Mouse (Mus musculus): Measurements from ENCODE around the gene Hspbp1. TPM values are rescaled to one million over a fixed set of nuclear protein-coding genes. Genes with fewer than 3 reads are reported as not detected.

Hspbp1 gene
- polyA plus RNA-seq, 1 experiment from 2014 or later, result 123 TPM

- no peaks in the 10 kb centered on the region for H3K9me3 ChIP-seq (replicated peaks)
- WGBS, result 77% methylated on average over 6 of the region's 6 CpGs
- H3K36me3 ChIP-seq, result peaks cover 65% of the 10 kb centered on the region
- no peaks in the 10 kb centered on the region for H3K27me3 ChIP-seq (ENCODE audit: low read depth, poor library complexity, severe bottlenecking)
- no peak for DNase-seq (ENCODE audit: low spot score)
- no peak overlapping the region for H3K4me3 ChIP-seq
- no peaks in the 10 kb centered on the region for H3K4me1 ChIP-seq
- H3K27ac ChIP-seq, result no peak overlapping the region
Measured at GRCm38 (mm10) chr7:4647291-4647690, 37.6 kb downstream of the Hspbp1 start.

- peaks cover 65% of the 10 kb centered on the region for H3K36me3 ChIP-seq
- no peaks in the 10 kb centered on the region for H3K27me3 ChIP-seq (ENCODE audit: low read depth, poor library complexity, severe bottlenecking)
- H3K27ac ChIP-seq, result no peak overlapping the region
- no peak for DNase-seq (ENCODE audit: low spot score)
- no peak overlapping the region for H3K4me3 ChIP-seq
- H3K4me1 ChIP-seq, result no peaks in the 10 kb centered on the region
- 89% methylated on average over 3 of the region's 3 CpGs for WGBS
- no peaks in the 10 kb centered on the region for H3K9me3 ChIP-seq (replicated peaks)
Measured at GRCm38 (mm10) chr7:4646806-4647205, 38.1 kb downstream of the Hspbp1 start.

- H3K27ac ChIP-seq, result no peak overlapping the region
- DNase-seq (ENCODE audit: low spot score), result no peak
- no peak overlapping the region for H3K4me3 ChIP-seq
- no peaks in the 10 kb centered on the region for H3K4me1 ChIP-seq
- H3K27me3 ChIP-seq (ENCODE audit: low read depth, poor library complexity, severe bottlenecking), result no peaks in the 10 kb centered on the region
- peaks cover 92% of the 10 kb centered on the region for H3K36me3 ChIP-seq
- WGBS, result 94% methylated on average over 6 of the region's 6 CpGs
- no peaks in the 10 kb centered on the region for H3K9me3 ChIP-seq (replicated peaks)
Measured at GRCm38 (mm10) chr7:4643225-4643624, 41.6 kb downstream of the Hspbp1 start.

- H3K36me3 ChIP-seq, result peaks cover 99% of the 10 kb centered on the region
- H3K27ac ChIP-seq, result no peak overlapping the region
- H3K4me1 ChIP-seq, result no peaks in the 10 kb centered on the region
- H3K4me3 ChIP-seq, result no peak overlapping the region
- no peak for DNase-seq (ENCODE audit: low spot score)
- 94% methylated on average over 7 of the region's 7 CpGs for WGBS
- H3K9me3 ChIP-seq (replicated peaks), result no peaks in the 10 kb centered on the region
- H3K27me3 ChIP-seq (ENCODE audit: low read depth, poor library complexity, severe bottlenecking), result no peaks in the 10 kb centered on the region
Measured at GRCm38 (mm10) chr7:4641956-4642355, 42.9 kb downstream of the Hspbp1 start.

GRCm38 (mm10) chr7:4641155-4641554, 43.7 kb downstream of the Hspbp1 start:
- Histone ChIP-seq H3K4me3 (no peak overlapping the region), H3K9me3 (replicated peaks) (no peaks in the 10 kb centered on the region), H3K4me1 (no peaks in the 10 kb centered on the region), H3K36me3 (peaks cover 100% of the 10 kb centered on the region), H3K27me3 (ENCODE audit: low read depth, poor library complexity, severe bottlenecking) (no peaks in the 10 kb centered on the region), H3K27ac (no peak overlapping the region)
- no peak for DNase-seq (ENCODE audit: low spot score)
- WGBS, result 86% methylated on average over 11 of the region's 11 CpGs

GRCm38 (mm10) chr7:4636179-4636578, 48.7 kb downstream of the Hspbp1 start:
- Histone ChIP-seq H3K9me3 (replicated peaks) (no peaks in the 10 kb centered on the region), H3K27me3 (ENCODE audit: low read depth, poor library complexity, severe bottlenecking) (no peaks in the 10 kb centered on the region), H3K4me3 (no peak overlapping the region), H3K4me1 (no peaks in the 10 kb centered on the region), H3K36me3 (peaks cover 96% of the 10 kb centered on the region), H3K27ac (no peak overlapping the region)
- no peak for DNase-seq (ENCODE audit: low spot score)
- 88% methylated on average over 4 of the region's 4 CpGs for WGBS

- H3K36me3 ChIP-seq, result peaks cover 78% of the 10 kb centered on the region
- WGBS, result 94% methylated on average over 4 of the region's 4 CpGs
- no peaks in the 10 kb centered on the region for H3K27me3 ChIP-seq (ENCODE audit: low read depth, poor library complexity, severe bottlenecking)
Measured at GRCm38 (mm10) chr7:4631031-4631430, 53.8 kb downstream of the Hspbp1 start, which contains the start of gene Tmem86b. Tmem86b (minus strand) TSS chr7:4631422.

GRCm38 (mm10) chr7:4630198-4630597, 54.7 kb downstream of the Hspbp1 start:
- no peak for DNase-seq (ENCODE audit: low spot score)

More at GRCm38 (mm10) chr7:4631031-4631430, 53.8 kb downstream of the Hspbp1 start, which contains the start of gene Tmem86b:
- H3K4me1 ChIP-seq, result no peaks in the 10 kb centered on the region
- no peak within 1 kb of the TSS for H3K27ac ChIP-seq
- H3K9me3 ChIP-seq (replicated peaks), result no peaks in the 10 kb centered on the region
- no peak for DNase-seq (ENCODE audit: low spot score)
- no peak within 1 kb of the TSS for H3K4me3 ChIP-seq

GRCm38 (mm10) chr7:4629586-4629985, 55.3 kb downstream of the Hspbp1 start:
- WGBS, result 88% methylated on average over 5 of the region's 5 CpGs
- H3K27me3 ChIP-seq (ENCODE audit: low read depth, poor library complexity, severe bottlenecking), result no peaks in the 10 kb centered on the region
- no peaks in the 10 kb centered on the region for H3K4me1 ChIP-seq
- DNase-seq (ENCODE audit: low spot score), result no peak
- H3K36me3 ChIP-seq, result peaks cover 66% of the 10 kb centered on the region
- H3K27ac ChIP-seq, result no peak overlapping the region
- H3K4me3 ChIP-seq, result no peak overlapping the region
- H3K9me3 ChIP-seq (replicated peaks), result no peaks in the 10 kb centered on the region

More at GRCm38 (mm10) chr7:4630198-4630597, 54.7 kb downstream of the Hspbp1 start:
- 100% methylated on average over 1 of the region's 1 CpGs for WGBS
- Histone ChIP-seq H3K4me1 (no peaks in the 10 kb centered on the region), H3K4me3 (no peak overlapping the region), H3K9me3 (replicated peaks) (no peaks in the 10 kb centered on the region), H3K27ac (no peak overlapping the region), H3K27me3 (ENCODE audit: low read depth, poor library complexity, severe bottlenecking) (no peaks in the 10 kb centered on the region), H3K36me3 (peaks cover 71% of the 10 kb centered on the region)

GRCm38 (mm10) chr7:4625928-4626327, 58.9 kb downstream of the Hspbp1 start:
- Histone ChIP-seq H3K4me3 (no peak overlapping the region), H3K4me1 (no peaks in the 10 kb centered on the region), H3K27me3 (ENCODE audit: low read depth, poor library complexity, severe bottlenecking) (no peaks in the 10 kb centered on the region), H3K36me3 (peaks cover 31% of the 10 kb centered on the region), H3K27ac (no peak overlapping the region), H3K9me3 (replicated peaks) (no peaks in the 10 kb centered on the region)
- 96% methylated on average over 2 of the region's 2 CpGs for WGBS
- DNase-seq (ENCODE audit: low spot score), result no peak

GRCm38 (mm10) chr7:4624343-4624742, 60.5 kb downstream of the Hspbp1 start:
- H3K4me1 ChIP-seq, result no peaks in the 10 kb centered on the region
- no peak overlapping the region for H3K27ac ChIP-seq
- H3K4me3 ChIP-seq, result no peak overlapping the region
- WGBS, result 33% methylated on average over 1 of the region's 1 CpGs
- no peak for DNase-seq (ENCODE audit: low spot score)
- peaks cover 15% of the 10 kb centered on the region for H3K36me3 ChIP-seq
- no peaks in the 10 kb centered on the region for H3K27me3 ChIP-seq (ENCODE audit: low read depth, poor library complexity, severe bottlenecking)
- no peaks in the 10 kb centered on the region for H3K9me3 ChIP-seq (replicated peaks)

GRCm38 (mm10) chr7:4623544-4624189, 61.2 kb downstream of the Hspbp1 start:
- H3K27me3 ChIP-seq (ENCODE audit: low read depth, poor library complexity, severe bottlenecking), result no peaks in the 10 kb centered on the region
- H3K36me3 ChIP-seq, result peaks cover 8% of the 10 kb centered on the region
- H3K9me3 ChIP-seq (replicated peaks), result no peaks in the 10 kb centered on the region
- peak; percentile 47 for DNase-seq (ENCODE audit: low spot score)
- no peak overlapping the region for H3K27ac ChIP-seq
- WGBS, result 33% methylated on average over 4 of the region's 4 CpGs
- no peak overlapping the region for H3K4me3 ChIP-seq
- H3K4me1 ChIP-seq, result no peaks in the 10 kb centered on the region

GRCm38 (mm10) chr7:4619979-4620378, 64.9 kb downstream of the Hspbp1 start:
- H3K36me3 ChIP-seq, result no peaks in the 10 kb centered on the region
- H3K4me1 ChIP-seq, result no peaks in the 10 kb centered on the region
- H3K27me3 ChIP-seq (ENCODE audit: low read depth, poor library complexity, severe bottlenecking), result no peaks in the 10 kb centered on the region
- H3K4me3 ChIP-seq, result no peak overlapping the region
- peak; percentile 79 for DNase-seq (ENCODE audit: low spot score)
- H3K27ac ChIP-seq, result no peak overlapping the region
- H3K9me3 ChIP-seq (replicated peaks), result no peaks in the 10 kb centered on the region
- WGBS, result 32% methylated on average over 1 of the region's 1 CpGs
